Mouse (Mus musculus) small intestine, adult 2 months (tissue): Measurements from ENCODE around the gene Tesk1.

Experiments used
- CTCF ChIP-seq: fragments of 200-500 bp; IDR thresholded peaks from 2 replicates; pipeline ENCODE4 v1.5.1; 2012; ENCODE audit warnings: low read depth, mild to moderate bottlenecking, control low read depth, inconsistent platforms, low read length, moderate library complexity, mixed read lengths; ENCODE audit not compliant: insufficient replicate concordance, insufficient read length; ENCODE audit errors: extremely low read depth
- POLR2A ChIP-seq: fragments of 200-500 bp; IDR thresholded peaks from 2 replicates; pipeline ENCODE4 v1.6.1; 2012; ENCODE audit warnings: low read depth, mild to moderate bottlenecking, control low read depth, inconsistent platforms, low read length, moderate library complexity

- TF ChIP-seq CTCF, result no peak
- no peak for TF ChIP-seq POLR2A
Measured at GRCm38 (mm10) chr4:43426487-43426886, 15.3 kb upstream of the Tesk1 start.
